Mouse (Mus musculus): Measurements from ENCODE around the gene Simc1.

DNA sequence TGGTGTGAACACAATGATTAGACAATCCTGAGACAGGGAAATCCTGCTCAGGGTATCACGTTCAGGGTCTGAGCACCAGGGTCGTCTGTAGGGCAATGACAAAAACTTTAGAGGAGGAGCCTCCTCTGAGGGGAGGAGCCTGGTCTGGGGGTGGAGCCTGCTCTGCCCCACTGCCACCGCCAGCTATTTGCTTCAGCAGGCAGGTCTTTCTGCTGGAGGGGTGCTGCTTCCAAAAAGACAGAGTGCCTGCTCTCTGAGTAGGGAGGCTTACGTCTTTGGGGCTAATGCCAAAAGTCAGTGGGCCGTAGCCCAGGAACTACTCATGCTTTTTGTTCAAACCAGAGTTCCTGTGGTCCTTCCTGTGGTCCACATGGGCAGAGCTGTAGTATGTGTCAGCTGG, 64.8 kb downstream of the Simc1 start:
- TF ChIP-seq TAL1 (IDR thresholded peaks at IDR 0.05; ENCODE audit: low read length) (no peak), GATA1 (IDR thresholded peaks at IDR 0.05; ENCODE audit: low read length) (no peak)
